Mouse (Mus musculus) liver, adult 2 months (tissue): Measurements from ENCODE around the gene Ddx41.

ENCODE experiments used
- CTCF ChIP-seq: fragments of 200-500 bp; IDR thresholded peaks from 2 replicates; pipeline ENCODE4 v1.5.1; 2011; ENCODE audit warnings: low read depth, low read length, control low read depth
- POLR2A ChIP-seq: fragments of 200-500 bp; IDR thresholded peaks from 2 replicates; pipeline ENCODE4 v1.6.1; 2011; ENCODE audit warnings: low read length, control low read depth; ENCODE audit not compliant: insufficient read depth; ENCODE audit errors: extremely low read depth

DNA sequence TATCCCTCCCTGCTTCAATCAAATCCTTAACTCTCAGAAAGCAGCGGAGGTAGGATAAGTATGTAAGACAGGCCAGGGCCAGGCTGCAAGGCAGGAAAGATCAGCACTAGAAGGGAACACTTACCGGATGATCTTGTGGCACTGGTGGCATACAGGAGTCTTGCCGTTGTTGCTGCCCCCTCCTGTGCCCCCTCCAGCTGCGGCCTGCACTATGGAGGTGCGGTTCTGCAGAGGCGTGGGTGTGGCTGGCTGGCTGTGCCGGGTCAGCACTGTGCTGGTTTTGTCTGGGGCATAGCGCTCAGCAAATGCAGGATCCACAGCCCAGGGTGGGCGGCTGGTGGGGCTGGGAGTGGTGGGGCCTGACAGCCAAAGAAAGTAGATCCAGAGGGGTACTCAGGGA, 30.6 kb downstream of the Ddx41 start:
- no peak for TF ChIP-seq CTCF
- no peak for TF ChIP-seq POLR2A
